Mouse (Mus musculus): ENCODE measurements around the gene Akap1.

The Akap1 gene

DNA sequence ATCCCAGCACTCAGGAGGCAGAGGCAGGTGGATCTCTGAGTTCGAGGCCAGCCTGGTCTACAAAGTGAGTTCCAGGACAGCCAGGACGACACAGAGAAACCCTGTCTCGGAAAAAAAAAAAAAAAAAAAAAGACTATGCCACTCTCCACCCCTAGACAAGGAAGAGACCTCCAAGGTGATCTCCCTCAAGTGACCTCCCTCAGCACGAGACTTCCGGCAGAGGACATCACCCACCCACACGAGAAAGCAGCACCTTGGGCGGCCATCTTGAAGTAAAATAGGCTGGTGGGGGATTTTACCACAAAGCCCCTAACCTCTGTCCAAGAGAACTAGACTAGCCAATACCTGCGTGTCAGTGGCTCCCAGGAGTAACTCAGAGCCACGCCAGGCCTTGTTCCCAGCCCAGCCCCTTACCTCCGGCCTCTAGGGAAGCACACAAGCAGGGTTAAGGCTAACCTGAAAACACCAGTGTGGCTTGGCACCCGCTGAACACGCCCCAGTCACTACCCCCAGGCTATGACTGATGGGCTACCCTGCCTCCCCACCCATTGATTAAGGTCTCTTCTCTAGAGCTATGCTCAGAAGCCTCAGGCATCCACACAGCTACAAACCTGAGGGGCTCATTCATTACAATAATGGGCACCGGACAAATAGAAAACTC lies 21.9 kb downstream of the Akap1 start:
- no peak for DNase-seq (ENCODE audit: low spot score in 2 of 2)

GRCm38 (mm10) chr11:88841406-88841805 lies 23.0 kb downstream of the Akap1 start:
- no peak for DNase-seq (ENCODE audit: low spot score in 2 of 2)

DNA sequence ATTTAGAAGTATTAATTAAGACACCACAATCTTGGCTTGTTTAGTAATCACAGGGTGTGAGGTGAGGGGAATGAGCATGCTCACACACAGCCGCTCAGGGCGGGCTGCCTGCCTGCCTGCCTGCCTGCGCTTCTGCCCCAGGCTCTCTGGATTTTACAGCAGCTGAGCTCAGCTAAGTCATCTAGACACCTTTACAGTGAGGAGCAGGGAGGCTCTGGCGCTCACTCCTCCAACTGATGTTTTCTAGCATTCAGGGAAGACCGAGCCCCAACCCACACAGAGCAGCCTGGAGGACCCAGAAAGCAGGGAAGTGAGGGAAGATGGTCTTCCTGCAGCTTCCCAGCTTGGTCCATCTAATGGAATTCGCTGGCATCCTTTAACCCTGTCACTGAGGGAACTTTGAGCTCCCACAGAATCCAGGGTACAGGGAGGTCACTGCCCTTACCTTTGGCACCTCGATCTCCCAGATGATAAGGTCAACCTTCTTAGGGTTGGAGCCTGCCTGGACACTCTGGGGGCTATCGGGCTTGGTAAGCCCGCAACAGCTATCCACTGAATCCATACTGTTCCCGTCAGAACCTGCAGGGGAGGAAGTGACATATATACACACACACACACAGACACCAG lies 23.5 kb downstream of the Akap1 start:
- no peak for DNase-seq (ENCODE audit: low spot score in 2 of 2)

DNA sequence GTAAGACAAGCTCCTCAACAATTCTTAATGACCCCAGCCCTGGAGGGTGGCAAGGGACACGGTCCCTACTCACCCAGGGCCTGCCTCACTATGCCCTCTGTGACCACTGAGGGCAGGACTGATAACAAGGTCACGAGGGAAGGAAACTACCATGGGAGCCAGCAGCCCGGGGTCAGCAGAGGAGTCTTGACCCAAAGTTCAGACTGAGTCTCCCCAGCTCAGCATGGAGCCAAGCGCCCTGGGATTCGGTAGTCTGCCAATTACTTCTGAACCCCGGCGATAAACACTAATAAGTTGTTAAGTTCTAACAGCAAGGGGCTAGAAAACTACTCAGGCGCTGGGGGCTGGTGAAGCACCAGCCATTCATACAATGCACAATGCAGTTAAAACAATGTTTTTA lies 24.1 kb downstream of the Akap1 start:
- no peak for DNase-seq (ENCODE audit: low spot score in 2 of 2)

- DNase-seq (ENCODE audit: low spot score in 2 of 2), result no peak
Observed at GRCm38 (mm10) chr11:88839379-88839778, 25.0 kb downstream of the Akap1 start.

DNA sequence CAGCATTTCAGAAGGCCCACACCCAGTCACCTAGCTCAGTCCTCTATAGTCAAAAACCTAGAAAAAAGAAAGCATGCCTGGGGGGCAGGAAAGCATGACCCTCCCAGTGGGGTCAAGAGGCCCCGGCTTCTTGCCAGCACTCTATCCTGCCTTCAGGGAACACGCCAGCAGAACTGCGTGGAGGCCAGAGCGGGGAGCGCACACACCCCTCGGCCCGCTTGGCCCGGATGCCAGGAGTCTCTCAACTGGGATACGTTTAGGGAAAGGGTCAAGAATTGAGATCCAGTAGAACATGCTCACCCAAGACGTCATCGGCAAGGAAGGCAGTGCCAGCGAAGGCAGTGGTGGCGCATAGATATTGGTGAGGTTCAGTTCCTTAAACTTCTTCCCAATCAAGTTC lies 25.8 kb downstream of the Akap1 start:
- no peak for DNase-seq (ENCODE audit: low spot score in 2 of 2)

GRCm38 (mm10) chr11:88834606-88835005 lies 29.8 kb downstream of the Akap1 start:
- DNase-seq (ENCODE audit: low spot score in 2 of 2), result no peak

GRCm38 (mm10) chr11:88834134-88834533 lies 30.3 kb downstream of the Akap1 start:
- no peak for DNase-seq (ENCODE audit: low spot score in 2 of 2)

DNA sequence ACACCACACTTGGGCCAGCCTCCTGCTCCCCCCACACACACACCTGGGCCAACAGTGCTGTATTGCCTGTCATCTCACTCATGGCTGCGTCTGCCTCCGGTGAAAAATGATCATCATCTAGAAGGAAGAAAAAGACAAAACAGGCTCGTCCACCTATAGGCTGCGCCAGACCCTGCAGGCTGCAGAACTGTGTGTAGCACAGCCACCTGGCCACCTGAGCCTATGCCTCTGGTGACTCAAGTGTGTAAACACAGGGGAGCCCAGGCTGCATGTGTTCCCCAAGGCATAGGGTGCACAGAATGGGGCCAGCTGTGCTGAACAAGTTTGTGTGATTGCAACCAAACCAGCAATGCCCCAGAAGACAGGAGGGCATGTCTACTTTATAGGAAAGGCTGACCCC lies 31.3 kb downstream of the Akap1 start:
- no peak for DNase-seq (ENCODE audit: low spot score in 2 of 2)

DNA sequence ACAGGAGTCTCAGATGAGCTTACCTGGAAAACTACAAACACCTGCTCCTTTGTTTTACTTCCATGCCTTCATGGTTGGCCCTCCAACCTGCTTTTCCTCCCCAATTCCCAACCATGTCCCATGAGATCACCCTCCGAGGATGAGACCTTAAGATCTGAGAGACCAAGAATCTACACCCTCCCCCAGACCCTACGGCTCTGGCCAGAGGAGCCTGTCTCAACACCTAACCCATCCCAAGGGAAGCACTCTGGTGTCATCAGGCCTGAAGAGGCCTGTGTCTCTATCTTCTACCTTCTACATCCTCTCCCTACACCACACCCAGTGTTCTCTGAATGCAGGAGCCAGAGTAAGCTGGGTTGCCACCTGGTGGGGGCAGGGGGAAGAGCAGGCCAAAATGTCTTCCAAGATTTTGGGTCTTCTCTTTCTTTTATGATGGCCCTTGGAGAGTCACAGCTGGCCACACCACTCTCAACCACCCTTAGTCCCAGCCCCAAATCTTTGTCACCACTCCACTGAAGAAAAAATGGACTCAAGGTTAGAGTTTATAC lies 34.1 kb downstream of the Akap1 start:
- peak; percentile 17 to 32 for DNase-seq (ENCODE audit: low spot score in 2 of 2)

GRCm38 (mm10) chr11:88828528-88828927 lies 35.9 kb downstream of the Akap1 start:
- DNase-seq (ENCODE audit: low spot score in 2 of 2), result no peak

GRCm38 (mm10) chr11:88825909-88826308 lies 38.5 kb downstream of the Akap1 start:
- no peak for DNase-seq (ENCODE audit: low spot score in 2 of 2)

DNA sequence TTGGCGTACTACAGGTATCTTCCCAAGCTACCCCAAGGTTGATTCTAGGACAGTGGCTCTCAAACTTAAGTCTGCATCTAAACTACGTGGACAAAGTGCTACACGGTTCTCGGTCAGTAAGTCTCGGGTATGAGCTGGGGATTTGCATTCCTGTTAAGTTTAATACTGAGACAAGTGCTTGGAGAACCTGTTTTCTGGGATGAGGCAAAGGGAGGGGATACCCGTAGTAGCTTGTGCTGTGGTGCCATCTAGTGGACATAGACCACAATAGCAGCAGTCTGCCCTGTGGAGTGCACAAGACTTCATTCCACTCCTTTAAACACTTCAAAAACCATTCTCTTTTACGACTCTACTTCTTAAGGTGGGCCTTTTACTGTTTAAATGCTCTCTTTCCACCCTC lies 41.4 kb downstream of the Akap1 start:
- DNase-seq (ENCODE audit: low spot score in 2 of 2), result peak; percentile 14 to 37

DNA sequence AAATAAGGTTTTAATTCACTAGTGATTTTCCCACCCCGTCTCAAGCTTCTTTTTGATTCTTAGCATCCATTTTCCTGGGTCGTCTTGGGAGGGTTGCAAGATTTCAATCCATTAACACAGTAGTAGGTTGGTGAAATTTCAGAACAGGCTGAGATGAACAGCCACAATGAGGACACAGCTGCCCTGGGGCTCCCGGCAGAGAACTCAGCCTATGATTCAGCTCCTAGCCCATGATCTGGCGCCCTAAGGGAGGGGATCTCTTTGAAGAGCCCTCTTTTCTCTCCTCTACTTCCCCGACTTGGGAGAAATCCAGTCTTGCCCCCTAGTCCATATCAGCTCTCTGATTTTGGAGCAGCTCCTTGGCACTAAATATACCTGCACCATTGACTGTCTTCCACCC lies 41.9 kb downstream of the Akap1 start:
- DNase-seq (ENCODE audit: low spot score in 2 of 2), result no peak

DNA sequence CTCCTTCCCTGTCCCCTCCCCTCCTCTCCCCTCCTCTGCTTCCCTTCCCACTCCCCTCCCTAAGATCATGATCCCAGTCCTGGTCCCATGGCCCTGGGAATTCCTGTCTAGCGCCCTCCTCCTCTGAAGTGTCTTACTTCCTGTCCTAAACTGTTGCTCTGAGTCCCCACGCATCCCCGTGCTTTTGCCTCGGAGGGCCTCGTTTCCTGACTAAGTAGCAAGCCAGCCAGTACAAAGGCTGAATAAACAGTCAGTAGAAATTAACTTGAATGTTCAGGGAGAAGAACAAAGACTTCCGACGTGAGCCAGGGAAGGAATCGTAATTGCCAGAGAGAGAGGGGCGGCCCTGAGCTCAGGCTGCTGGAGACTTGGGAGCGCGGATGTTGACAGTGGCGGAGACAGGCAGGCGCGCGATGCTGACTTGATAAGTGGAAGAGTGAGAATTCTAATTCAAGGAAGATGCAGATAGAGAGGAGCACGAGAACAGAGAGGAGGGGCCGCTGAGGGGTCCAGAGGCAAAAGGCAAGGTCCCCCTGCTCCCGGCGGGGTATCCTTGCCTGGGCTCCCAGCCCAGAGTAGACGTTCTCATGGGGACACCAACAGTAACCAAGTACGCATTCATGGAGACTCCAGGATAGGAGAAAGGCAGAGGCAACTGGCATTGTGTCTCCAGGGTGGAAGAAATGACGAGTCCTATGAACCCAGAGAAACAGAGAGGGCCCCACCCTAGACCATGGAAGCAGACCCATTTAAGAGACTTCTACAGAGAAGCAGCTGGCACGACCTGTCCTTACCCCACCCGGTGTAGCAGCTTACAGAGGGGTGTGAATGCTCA lies 43.4 kb downstream of the Akap1 start:
- no peak for DNase-seq (ENCODE audit: low spot score in 2 of 2)

DNA sequence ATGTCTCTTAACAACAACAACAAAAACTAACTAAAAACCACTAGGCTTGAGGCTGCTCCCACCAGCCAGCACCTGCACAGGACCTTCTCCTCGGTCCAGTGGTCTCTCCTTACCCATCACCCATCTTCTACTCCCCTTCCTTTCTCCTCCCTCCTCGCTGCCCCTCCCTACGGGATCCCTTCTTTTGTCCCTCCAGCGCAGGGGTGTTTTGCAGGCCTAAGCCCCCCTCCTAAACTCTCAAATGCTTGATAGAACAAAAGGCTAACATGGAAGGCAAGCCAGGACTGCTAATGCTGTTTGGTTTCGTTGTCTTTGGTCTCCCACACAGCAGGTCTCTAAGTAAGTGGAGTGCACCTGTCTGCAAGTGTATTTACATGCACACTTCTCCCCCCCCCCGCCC lies 44.1 kb downstream of the Akap1 start:
- no peak for DNase-seq (ENCODE audit: low spot score in 2 of 2)

- DNase-seq (ENCODE audit: low spot score in 2 of 2), result no peak
Observed at GRCm38 (mm10) chr11:88817061-88817460, 47.3 kb downstream of the Akap1 start.

DNA sequence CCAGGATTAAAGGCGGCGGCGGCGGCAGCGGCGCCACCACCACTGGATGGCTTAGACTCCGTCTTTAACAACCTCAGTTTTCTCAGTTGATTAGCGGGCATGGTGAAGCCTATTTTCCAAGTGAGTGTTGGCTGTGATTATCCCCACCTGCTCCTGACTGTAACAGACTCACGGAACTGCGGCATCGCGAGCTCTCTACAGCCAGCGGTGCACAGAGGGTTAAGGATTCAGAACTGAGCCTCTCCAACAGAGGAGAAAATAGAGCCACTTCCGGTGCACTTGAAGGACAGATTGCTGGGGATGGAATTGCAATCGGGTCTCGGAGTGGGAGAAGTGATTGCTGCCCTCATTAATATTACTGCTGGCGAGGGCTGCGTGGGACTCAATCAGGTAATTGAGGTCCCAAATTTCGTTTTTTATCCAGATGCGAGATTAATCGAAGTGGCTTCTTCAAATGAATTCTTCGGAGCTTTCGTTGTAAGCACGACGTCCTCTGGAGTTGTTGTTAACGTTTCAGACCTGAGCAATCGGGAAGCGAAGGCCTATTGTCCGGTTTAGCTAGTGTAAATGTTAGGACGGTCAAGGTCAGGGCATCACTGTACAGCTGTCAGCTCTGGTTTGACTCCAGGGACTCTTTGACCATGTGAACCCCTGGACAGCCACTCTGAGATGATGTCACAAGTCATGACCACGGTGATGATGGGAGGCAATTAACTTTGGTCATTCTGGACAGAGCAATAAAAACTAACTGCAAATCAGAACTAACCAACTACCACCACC lies 61.0 kb downstream of the Akap1 start:
- no peak for DNase-seq (ENCODE audit: low spot score in 2 of 2)

GRCm38 (mm10) chr11:88796207-88796606 lies 68.2 kb downstream of the Akap1 start:
- no peak for DNase-seq (ENCODE audit: low spot score in 2 of 2)

GRCm38 (mm10) chr11:88789893-88790292 lies 74.5 kb downstream of the Akap1 start:
- DNase-seq (ENCODE audit: low spot score in 2 of 2), result no peak

- DNase-seq (ENCODE audit: low spot score in 2 of 2), result no peak
Observed at GRCm38 (mm10) chr11:88786816-88787215, 77.6 kb downstream of the Akap1 start.

GRCm38 (mm10) chr11:88783525-88783924 lies 80.9 kb downstream of the Akap1 start:
- DNase-seq (ENCODE audit: low spot score in 2 of 2), result no peak

Measured in spleen, postnatal 36 days (tissue).